Mouse (Mus musculus) thymus, adult 2 months (tissue): ENCODE measurements around the gene Gna13.

Experiments
- CTCF ChIP-seq: fragments of 200-500 bp; IDR thresholded peaks from 2 replicates; pipeline ENCODE4 v1.5.1; 2012; ENCODE audit warnings: mild to moderate bottlenecking, control low read depth, low read length, moderate library complexity, borderline replicate concordance; ENCODE audit not compliant: control insufficient read depth, poor library complexity, insufficient read depth; ENCODE audit errors: extremely low read depth
- POLR2A ChIP-seq: fragments of 200-500 bp; IDR thresholded peaks from 2 replicates; pipeline ENCODE4 v1.6.1; 2012; ENCODE audit warnings: mild to moderate bottlenecking, low read length, control low read depth, moderate library complexity; ENCODE audit not compliant: control insufficient read depth, poor library complexity, insufficient read depth; ENCODE audit errors: extremely low read depth

- TF ChIP-seq POLR2A (0 out of 2 replicates have a peak, but pooled peaks have one; percentile 37), CTCF (no peak)
These were observed 57.4 kb downstream of the Gna13 start for GRCm38 (mm10) chr11:109419961-109420566.
